Mouse (Mus musculus): ENCODE data around the gene Dhrs3. TPM values are rescaled to one million over a fixed set of nuclear protein-coding genes. Genes with fewer than 3 reads are reported as not detected.
A peak's percentile ranks its signal among the peaks of the same experiment; 100 is the strongest.

The Dhrs3 gene
- total RNA-seq (2015; ENCODE audit: low replicate concordance) (11.7 and 23.8 TPM in 2 replicates), total RNA-seq (2017; ENCODE audit: low replicate concordance) (9.5 and 14.1 TPM in 2 replicates)

DNA sequence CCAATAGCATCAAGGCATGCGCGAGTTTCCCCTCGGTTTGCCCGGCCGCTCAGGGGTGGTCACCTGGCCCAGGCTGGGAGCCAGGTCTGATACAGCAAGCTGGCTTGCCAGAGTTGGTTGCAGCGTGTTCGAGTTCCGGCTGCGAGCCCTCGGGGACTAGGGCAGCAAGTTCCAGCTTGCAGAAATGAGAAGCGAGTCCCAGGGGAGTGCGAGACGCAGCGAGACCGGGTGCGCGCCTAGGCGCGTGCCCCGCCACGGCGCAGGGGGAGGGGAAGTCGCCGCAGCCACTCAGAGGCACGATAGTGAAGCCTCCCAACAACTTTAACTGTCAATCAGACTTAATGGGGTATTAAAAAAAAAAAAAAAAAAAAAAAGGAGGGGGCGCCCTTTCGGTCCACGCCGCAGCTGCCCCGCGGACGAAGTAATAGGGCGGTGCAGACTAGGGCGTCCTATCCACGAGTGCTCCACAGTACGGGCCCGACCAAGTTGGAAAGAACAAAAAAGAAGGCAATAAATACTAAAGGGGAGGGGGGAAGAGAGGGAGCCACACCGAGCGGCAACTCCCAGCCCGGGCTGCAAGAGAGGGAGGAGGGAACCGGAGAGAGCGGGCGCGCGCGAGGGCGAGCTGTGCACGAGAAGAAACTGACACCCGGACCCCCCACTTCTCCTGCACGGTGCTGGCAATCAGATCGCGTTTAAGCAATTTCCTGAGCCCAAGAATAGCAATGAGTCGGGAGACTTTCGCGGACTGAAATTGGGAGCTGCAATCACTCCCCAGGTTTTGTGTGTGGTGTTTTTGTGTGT, at the start of gene Dhrs3:
Dhrs3 (plus strand) TSS at position 695 of the 804 bp plus-strand sequence.
- ATAC-seq (replicated peaks; ENCODE audit: low FRiP score, poor library complexity, severe bottlenecking) = peak; percentile 59

DNA sequence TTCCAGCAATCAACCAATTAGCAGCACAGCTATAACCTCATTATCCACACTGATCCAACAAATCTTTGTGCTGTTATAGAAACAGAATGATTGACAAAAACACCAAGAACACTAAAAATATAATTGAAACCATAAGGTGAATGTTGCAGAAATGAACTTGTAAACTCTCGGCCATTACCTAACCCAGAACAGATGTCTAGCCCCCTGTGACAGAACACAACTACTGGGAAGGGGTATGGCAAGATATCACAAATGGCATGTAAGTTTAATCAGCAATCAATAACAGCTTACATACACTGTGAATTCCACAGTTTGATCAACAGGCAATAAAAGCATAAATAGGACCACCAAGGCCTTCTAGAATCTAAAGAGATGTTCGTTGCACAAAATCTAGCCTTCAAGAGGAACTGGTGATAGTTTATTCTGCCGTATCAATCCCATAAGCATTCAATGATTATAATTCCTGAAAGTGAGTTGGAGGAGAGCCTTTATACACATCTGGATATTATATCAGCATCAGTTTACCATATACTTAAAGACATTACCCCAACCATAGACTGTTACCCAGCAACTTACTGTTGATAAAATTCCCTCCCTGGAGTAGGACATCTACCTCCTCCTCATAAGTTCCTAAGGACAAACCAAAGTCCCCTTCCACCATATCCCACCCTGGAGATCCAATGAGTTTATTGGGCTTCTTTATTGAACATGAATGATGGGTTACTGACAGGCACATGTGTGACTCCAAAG, 30.7 kb upstream of the Dhrs3 start:
- no peak for ATAC-seq (replicated peaks; ENCODE audit: low FRiP score, poor library complexity, severe bottlenecking)

DNA sequence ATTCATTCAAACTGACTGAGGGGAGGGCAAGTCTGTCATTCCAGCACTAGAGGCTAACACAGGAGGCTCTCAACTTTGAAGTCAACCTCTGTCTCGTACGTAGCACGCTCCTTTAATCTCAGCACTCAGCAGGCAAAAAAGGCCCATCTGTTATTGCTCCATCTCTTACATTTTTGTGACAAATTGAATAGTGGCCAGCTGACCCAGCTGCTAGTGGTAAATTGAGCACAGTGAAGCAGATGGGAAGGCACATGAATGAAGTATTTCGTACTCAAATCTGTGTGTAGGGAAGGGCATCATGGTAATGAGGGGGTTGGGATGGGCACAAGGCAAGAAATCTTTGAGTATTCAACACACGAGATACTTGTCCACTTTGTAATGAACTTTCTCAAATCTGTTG, 24.7 kb upstream of the Dhrs3 start:
- no peak for ATAC-seq (replicated peaks; ENCODE audit: low FRiP score, poor library complexity, severe bottlenecking)

DNA sequence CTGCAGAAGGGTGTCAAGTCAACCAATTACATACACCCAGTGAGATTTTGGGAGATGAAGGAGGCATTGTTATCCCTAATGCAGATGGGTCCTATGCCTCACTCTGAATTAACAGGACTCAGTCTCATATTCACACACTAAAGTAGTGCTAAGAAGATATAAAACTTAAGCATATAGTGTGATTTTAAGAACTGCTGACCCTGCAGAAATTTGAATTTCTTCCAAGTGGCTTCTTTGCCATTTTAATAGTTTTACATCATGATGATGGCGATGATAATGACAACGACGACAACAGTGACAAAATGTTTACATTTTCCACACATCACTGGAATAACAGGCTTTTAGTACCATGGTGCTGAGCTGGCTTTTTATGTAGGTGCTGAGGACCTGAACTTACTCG, 24.0 kb upstream of the Dhrs3 start:
- ATAC-seq (replicated peaks; ENCODE audit: low FRiP score, poor library complexity, severe bottlenecking) = no peak

DNA sequence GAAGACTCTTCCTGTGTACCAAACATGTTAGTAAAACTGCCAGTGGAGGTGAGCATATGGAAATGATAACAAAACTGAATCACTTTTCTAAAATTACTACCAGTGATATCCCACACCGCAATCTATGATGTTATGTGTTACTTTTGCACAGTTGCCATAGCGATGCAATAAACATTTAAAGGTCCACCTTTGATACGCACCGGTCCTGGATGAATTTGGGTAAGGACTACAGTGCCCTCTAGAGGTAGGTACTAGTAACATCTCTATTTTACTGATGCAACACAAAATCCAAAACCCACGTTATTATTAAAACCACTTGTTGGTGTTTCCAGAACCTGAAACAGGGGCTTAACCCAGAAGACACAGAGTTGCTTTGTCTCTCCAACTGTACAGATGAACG, 19.7 kb upstream of the Dhrs3 start:
- no peak for ATAC-seq (replicated peaks; ENCODE audit: low FRiP score, poor library complexity, severe bottlenecking)

DNA sequence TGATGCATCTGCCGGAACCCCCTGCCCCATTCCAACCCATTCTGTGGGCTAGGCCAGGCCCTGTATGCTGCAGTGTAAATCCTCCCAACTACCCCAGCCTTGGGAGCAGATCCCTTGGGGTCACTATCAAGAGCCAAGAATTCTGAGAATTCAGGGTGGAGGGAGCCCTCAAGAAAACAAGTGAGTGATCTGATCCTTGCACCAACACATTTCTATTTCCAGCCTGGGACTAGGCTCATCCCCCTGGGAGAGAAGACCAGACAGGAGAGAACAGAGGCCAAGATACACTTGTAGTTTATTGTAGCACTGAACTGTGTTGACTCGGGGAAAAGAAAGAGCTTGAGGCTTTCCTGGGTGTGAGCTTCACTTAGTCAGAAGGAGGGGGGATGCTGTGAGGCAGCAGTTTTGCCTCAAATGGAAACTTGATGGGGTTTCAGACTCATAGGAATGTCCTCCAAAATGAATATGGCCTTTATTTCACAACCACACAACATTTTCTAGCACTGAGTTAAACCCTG, 17.0 kb upstream of the Dhrs3 start:
- ATAC-seq (replicated peaks; ENCODE audit: low FRiP score, poor library complexity, severe bottlenecking) = no peak

DNA sequence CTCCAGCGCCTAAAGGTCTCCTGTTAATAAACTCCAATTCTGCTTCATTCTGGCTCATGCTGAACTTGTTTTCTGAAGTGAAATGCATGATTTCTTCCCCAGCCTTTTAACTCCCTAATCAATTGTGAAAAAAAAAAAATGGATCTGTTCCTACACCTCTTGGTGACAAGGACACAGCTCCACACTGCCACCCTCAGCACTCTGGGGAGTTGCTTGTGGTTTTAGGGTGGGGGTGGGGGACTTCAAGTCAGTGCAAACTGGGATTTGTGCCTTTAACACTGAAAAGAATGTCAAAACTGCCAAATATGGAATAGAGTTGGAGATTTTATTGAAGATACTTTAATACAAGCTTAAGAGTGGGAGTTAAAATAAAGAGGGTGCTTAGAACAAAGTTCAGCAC, 13.1 kb upstream of the Dhrs3 start:
- ATAC-seq (replicated peaks; ENCODE audit: low FRiP score, poor library complexity, severe bottlenecking) = no peak

DNA sequence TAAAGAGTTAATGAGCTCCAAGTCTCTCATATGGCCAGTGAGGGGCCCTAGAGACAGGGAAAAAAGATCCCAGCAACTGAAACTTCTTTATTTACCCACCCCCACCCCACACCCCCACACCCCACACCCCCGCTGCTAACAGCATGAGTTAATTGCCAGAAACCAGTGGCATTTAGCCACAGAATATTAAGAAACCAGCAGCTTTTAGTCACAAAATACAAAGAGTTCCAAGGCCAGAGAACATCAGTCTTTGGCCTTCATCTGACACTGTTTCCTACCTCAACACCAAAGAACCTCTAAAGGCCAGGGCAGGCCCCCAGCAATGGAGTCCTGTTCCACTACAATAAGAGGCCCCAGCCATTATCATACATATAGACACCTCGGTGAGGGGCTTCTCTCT, 11.3 kb upstream of the Dhrs3 start:
- ATAC-seq (replicated peaks; ENCODE audit: low FRiP score, poor library complexity, severe bottlenecking) = no peak

DNA sequence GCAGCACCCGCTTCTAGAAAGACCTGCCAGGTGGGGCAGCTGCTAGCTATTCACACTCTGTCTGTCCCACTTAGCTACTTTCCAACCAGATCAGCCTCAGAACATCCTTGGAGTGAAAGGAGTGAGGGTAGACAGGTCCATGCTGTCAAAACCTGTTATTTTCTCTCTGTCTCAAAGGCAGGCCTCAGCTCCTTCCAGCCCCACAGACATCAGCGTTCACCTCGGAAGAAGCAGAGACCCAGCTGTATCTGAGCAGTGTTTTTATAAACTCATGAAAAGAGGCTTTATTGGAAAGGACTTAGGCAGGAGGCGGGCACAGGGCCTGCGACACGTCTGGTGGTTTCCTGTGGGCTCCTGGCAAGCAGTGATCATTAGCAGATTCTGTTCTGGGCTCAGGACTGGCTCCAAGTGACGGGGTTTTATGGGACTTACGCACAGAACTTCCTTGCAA, 9.7 kb upstream of the Dhrs3 start:
- no peak for ATAC-seq (replicated peaks; ENCODE audit: low FRiP score, poor library complexity, severe bottlenecking)

DNA sequence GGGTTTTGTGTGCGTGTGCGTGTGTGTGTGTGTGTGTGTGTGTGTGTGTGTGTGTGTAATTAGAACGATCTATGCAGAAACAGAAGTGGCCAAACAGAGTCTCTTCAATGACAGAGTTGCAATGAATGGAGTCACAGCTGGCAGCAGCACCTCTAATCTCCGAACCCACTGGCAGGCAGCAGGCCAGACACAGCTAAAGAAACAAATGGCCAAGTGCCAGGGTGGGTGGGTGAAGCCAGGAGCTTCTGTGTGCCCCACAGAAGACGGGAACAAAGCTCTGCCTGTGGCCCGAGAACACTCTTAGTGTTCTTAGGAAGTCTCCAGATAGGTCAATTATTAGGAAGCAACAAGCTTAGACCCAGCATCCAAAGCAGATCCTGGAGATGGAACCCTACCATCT, 6.2 kb upstream of the Dhrs3 start:
- no peak for ATAC-seq (replicated peaks; ENCODE audit: low FRiP score, poor library complexity, severe bottlenecking)

DNA sequence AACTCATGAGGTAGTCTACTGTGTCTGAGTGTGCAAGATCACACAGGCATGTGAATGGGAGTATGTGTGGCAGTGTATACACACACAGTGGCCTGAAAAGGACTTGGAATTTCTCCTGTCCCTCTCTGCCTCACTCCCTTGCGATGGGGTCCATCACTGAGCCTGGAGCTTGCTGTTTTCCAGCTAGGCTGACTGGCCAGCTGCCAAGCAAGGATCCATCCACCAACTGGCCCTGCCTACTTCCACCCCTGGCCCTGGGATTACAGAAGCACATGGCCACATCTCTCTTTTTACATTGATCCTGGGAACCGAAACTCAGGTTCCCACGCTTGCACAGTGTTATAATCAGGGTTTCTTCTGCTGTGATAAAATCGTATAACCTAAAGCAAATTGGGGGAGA, 3.9 kb upstream of the Dhrs3 start:
- ATAC-seq (replicated peaks; ENCODE audit: low FRiP score, poor library complexity, severe bottlenecking) = no peak

DNA sequence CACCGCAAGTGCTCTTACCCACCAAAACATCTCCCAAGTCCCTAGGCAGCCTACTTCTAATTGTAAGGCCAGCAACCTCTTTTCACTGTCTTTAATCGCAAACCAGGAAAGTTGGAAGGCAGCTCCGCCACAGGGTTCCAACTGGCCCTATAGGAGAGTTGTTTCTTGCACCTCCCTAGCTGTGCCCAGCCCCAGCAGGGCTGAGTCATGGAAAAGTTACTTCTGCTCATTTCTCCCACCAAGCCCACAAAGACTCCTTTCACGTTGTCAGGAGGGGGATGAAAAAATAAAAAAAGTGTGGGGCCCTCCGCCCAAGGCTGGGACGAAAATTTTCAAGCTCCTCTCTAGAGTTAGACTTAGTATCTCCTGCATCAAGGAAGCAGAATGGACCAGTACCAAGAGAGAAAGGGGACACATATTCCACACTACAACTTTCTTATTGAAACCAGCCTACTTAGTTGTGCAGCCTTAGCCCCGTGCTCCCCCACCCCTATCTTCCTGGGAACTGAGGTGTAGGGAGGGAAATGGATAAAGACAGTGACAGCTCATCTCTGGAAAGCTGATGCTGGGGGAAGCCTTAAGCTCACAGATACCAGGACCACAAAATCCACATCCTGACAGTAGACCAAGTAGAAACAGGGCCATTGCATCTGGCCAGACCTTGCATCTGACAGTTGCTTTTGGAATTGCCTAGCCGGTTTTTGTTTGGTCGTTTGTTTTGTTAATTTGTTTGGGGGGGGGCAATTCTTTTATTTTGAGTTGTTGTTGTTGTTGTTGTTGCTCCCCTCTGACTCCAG, 2.9 kb upstream of the Dhrs3 start:
- ATAC-seq (replicated peaks; ENCODE audit: low FRiP score, poor library complexity, severe bottlenecking) = no peak

DNA sequence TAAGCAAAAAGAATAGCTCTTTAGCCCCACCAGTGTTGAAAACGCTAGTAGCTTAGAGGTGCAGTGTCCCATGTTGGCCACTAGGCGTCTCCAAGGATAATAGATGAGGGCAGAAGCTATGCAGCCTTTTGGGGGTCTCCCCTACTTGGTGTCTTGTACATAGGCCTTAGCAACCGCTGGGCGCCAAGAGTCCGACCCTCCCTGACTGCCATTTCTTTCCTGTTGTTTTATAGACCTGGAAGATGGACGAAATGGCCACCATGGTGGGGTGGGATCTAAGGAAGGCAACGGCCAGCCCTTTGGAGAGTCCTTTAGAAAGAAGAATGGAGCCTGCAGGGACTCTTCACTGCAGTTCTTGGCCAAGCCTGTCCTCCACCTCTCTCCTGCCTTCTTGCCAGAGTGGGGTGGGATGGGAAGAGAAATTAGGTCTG, 1.9 kb upstream of the Dhrs3 start:
- ATAC-seq (replicated peaks; ENCODE audit: low FRiP score, poor library complexity, severe bottlenecking) = peak; percentile 67

DNA sequence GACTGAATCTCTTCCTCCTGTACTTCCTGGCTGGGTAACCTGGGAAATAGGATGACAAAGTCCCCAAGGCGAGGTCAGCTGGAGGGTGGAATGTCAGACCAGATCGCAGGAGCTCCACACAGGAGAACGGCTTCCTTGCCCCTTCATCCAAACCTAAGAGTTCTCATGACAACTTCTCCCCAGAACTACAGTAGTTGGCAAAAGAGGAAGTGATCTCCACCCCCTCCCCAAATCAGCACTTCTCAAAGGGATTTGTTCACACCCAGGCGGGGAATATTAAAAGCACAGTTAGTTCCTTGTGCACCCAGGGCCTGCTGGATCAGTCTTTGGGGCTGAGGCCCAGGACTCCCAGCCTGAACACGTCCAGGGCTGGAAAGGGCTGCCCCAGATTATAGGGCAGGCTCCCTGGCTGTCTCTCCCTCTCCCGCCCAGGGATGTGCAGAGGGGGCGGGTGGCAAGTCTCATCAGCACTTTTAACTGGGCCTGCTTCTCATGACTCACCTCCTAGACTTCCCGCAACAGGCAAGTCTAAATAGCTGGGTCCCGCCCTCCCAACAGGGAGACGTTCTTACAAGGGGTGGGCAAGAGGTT, 1.4 kb upstream of the Dhrs3 start:
- no peak for ATAC-seq (replicated peaks; ENCODE audit: low FRiP score, poor library complexity, severe bottlenecking)

DNA sequence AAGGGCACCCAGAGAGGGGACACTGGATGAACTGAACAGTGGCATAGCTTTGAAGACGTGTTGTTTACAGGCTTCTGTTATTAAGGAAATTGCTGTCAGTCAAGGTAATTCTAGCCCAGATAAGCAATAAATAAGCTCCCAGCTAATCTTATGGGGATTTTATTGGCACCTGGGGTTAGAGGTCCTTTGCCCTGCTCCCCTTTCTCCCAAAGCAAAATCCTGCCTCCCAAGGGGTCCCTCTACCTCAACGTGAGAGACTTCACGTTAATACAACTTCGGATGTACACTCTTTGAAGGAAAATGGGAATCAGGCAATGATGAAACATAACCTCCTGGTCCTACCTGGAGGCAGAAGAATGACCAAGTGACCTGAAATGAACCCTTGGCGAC, 889 bp upstream of the Dhrs3 start:
- ATAC-seq (replicated peaks; ENCODE audit: low FRiP score, poor library complexity, severe bottlenecking) = no peak

DNA sequence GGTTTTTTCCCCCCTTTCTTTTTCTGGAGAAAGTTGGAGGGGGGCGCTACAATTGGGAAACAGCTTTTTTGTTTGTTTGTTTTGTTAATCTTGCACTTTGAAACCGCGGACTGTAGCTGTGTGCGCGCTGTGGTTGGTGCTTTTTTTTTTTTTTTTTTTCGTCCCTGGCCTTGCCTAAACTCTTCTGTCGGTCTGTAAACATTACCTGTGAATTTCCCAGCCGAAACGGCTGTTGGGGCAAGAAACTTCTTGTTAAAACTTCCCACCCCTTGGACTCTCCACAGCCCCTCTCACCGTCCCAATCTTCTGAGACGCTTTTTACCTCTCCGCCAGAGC, 278 bp downstream of the Dhrs3 start:
- ATAC-seq (replicated peaks; ENCODE audit: low FRiP score, poor library complexity, severe bottlenecking) = no peak

DNA sequence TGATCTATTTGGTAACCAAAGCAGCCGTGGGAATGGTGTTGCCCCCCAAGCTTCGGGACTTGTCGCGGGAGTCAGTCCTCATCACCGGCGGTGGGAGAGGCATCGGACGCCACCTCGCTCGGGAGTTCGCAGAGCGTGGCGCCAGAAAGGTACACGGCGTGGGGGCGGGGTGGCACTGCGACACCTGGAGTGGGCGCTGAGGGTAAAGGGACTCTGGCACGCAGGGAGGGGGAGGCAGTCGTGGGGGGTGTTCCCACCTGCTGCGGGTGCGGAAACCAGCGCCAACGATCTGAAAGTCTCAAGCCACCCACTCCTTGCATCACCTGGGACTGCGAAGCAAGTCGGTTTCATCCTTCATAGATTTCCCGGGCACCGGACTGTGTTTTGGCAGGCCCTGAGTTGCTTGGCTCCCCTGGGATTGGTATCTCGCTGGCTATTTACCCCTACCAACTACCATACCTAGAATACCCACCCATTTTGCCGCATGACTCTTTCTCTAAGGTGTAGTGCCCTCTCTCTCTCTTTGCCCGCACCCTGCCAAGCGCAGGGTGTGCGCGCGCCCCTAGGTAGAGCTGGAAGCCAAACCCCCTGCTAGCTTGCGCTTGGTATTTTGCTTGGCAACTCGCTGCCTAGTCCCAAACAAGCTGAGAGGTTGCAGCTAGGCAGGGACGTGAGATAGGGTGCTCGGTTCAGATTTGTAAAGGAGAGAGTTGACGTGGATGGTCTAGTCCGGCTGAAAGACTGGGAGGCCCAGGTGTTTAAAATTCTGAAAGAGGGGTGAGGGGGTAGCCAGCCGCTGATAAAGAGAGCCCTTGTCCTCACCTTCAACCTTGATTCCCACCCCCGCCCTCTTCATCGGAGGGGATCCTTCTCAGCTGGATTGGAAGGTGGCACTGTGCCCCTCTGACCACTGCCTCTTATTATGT, 1.2 kb downstream of the Dhrs3 start:
- ATAC-seq (replicated peaks; ENCODE audit: low FRiP score, poor library complexity, severe bottlenecking) = no peak

DNA sequence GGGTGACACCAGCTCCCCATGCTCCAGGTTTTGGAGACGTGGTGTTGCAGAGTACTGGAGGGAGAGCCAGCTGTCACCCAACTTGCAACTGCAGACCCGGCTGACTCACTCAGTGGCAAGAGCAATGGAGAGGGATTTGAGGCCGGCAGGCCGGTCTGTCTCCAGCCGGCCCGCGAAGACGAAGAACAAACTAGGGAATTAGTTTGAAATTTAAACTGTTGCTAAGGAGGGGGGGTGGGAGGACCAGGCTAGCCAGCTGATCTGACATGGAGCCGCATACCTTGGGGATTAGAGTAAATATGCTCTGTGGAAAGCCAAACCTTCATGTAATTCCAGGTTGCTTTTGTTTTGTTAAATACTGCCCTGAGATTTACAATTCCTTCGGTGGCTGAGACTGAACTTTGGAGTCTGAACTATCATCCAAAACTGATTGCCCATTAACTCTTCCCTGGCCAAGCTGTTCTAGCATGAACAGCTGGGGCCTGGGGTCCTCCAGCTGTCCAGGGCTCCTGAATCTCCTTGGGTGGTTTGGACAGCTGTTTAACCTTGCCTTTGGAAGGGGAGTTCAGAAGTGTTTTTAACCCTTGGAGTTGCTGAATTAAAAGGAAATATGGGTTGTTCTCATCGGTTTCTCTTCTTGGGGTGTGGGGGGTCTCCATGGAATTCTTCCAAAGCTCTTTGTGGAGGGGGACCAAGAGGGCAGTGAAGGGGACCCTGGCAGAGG, 2.0 kb downstream of the Dhrs3 start:
- ATAC-seq (replicated peaks; ENCODE audit: low FRiP score, poor library complexity, severe bottlenecking) = no peak
